Mouse (Mus musculus) testis, adult 2 months (tissue): ENCODE measurements around the gene Colgalt2. TPM values are rescaled to one million over a fixed set of nuclear protein-coding genes. Genes with fewer than 3 reads are reported as not detected.

Source experiments
- H3K27ac ChIP-seq: fragments of 200-500 bp; 2 replicates; pipeline ENCODE4 v1.5.1; 2012; ENCODE audit warnings: low read depth, low read length; ENCODE audit not compliant: control insufficient read depth, insufficient read depth
- H3K27me3 ChIP-seq: fragments of 200-500 bp; 2 replicates; pipeline ENCODE4 v1.6.1; 2012; ENCODE audit warnings: mild to moderate bottlenecking, low read length, moderate library complexity; ENCODE audit not compliant: control insufficient read depth, insufficient read depth
- H3K36me3 ChIP-seq: fragments of 200-500 bp; 2 replicates; pipeline ENCODE4 v1.6.1; 2012; ENCODE audit warnings: mild to moderate bottlenecking, low read length; ENCODE audit not compliant: control insufficient read depth, insufficient read depth
- H3K4me1 ChIP-seq: fragments of 200-500 bp; 2 replicates; pipeline ENCODE4 v1.6.1; 2012; ENCODE audit warnings: low read length; ENCODE audit not compliant: control insufficient read depth, insufficient read depth
- H3K4me3 ChIP-seq: fragments of 200-500 bp; 2 replicates; pipeline ENCODE4 v1.5.1; 2012; ENCODE audit warnings: low read depth, mild to moderate bottlenecking, low read length, moderate library complexity, mixed read lengths; ENCODE audit not compliant: control insufficient read depth
- CTCF ChIP-seq: fragments of 200-500 bp; IDR thresholded peaks from 2 replicates; pipeline ENCODE4 v1.5.1; 2012; ENCODE audit warnings: low read depth, mild to moderate bottlenecking, inconsistent platforms, low read length, moderate library complexity; ENCODE audit not compliant: control insufficient read depth, insufficient read depth, insufficient replicate concordance
- POLR2A ChIP-seq: fragments of 200-500 bp; IDR thresholded peaks from 2 replicates; pipeline ENCODE4 v1.6.1; 2012; ENCODE audit warnings: low read depth, mild to moderate bottlenecking, inconsistent platforms, low read length, moderate library complexity; ENCODE audit not compliant: control insufficient read depth
- polyA plus RNA-seq: library from polyadenylated mRNA; depleted of rRNA; stranded (reverse); fragments of >200 nt; gene quantifications from 2 replicates; pipeline ENCODE4 v1.2.3, GENCODE M21; 2012

Gene Colgalt2
- polyA plus RNA-seq, 1 experiment: 0.07 TPM

- H3K4me1 ChIP-seq: no peaks in the 10 kb centered on the region
- no peak overlapping the region for H3K27ac ChIP-seq
- no peaks in the 10 kb centered on the region for H3K27me3 ChIP-seq
- no peak overlapping the region for H3K4me3 ChIP-seq
- H3K36me3 ChIP-seq: no peaks in the 10 kb centered on the region; the same call in 1 of the 2 replicates
- no peak for TF ChIP-seq POLR2A
- peak; percentile 49; the same call in 1 of the 2 replicates for TF ChIP-seq CTCF
Observed at GRCm38 (mm10) chr1:152520798-152521575, 121.4 kb downstream of the Colgalt2 start.

DNA sequence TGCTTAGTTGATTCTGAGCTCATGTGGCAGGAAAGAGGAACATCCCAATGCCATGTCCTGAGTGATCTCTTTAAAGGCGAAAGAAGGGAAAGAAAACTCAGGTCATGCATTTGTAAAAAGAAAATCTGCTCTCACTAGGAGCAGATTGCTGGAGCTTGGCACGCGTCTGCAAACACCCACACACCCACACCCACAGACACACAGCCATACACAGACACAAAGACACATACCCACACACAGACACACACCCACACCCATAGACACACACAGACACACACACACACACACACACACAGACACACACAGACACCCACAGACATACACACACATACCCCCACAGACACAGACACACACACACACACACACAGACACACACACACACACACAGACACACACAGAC lies 122.6 kb downstream of the Colgalt2 start:
- Histone ChIP-seq H3K4me1 (no peaks in the 10 kb centered on the region; the same call in 1 of the 2 replicates), H3K4me3 (no peak overlapping the region), H3K27ac (peak overlapping the region; percentile 29; the same call in 1 of the 2 replicates), H3K27me3 (no peaks in the 10 kb centered on the region), H3K36me3 (no peaks in the 10 kb centered on the region; the same call in 1 of the 2 replicates)
- no peak for TF ChIP-seq CTCF
- no peak for TF ChIP-seq POLR2A

DNA sequence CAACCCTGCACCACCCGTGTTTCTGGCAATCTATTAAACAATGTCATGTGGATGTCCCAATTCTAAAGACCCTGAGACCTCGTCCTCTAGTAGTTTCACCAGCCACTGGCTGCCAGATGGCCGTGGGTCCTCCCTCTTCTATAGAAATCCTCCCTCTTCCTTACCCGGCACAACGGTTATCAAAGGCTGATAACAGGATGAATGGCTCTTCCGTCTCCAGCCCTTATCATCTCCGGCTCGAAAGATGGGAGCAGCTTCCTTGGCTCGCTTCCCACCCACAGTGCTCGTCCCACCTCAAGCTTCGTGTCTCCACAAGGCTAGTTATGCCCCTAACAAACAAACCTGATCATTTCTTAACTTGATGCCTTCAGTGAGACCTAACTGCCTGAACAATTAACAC lies 123.7 kb downstream of the Colgalt2 start:
- H3K36me3 ChIP-seq: no peaks in the 10 kb centered on the region; the same call in 1 of the 2 replicates
- TF ChIP-seq CTCF: no peak
- no peak for TF ChIP-seq POLR2A
- H3K4me1 ChIP-seq: no peaks in the 10 kb centered on the region; the same call in 1 of the 2 replicates

DNA sequence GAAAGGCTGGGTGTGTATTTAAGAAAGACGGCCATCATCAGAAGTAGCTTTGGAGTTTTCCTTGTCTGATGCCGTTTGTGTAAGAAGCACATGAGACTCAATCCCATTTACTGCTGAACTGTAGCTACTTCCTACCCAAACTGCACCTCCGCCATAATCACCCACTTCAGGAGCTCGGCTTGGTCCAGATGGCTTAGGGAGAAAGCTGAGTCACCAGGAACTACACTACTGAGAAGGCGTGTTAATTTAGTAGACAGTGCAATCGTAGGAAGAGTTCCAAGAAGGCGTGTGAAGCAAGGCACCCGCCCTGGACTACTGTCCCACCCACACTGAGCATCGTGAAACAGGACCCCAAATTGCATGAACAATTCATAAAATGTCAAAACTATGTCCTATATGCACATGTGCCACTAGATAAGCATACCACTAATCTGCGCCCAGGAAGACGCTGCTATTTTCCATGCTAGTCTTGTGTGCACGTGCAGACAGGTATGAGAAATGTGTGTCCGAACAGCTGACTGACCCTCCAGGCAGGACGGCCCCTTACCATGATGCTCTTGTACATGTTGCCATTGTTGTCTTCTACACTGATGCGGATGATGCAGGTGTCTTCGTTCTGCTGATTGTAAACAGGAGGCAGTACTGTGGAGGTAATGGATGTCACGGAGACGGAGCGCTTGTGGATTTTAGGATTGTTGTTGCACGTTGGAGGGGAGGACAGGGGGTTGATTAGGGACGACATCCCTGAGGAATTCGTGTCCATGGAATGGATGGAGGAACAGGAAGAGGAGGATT lies 124.7 kb downstream of the Colgalt2 start:
- Histone ChIP-seq H3K36me3 (no peaks in the 10 kb centered on the region; the same call in 1 of the 2 replicates), H3K4me3 (no peak overlapping the region), H3K27me3 (no peaks in the 10 kb centered on the region), H3K4me1 (no peaks in the 10 kb centered on the region; the same call in 1 of the 2 replicates), H3K27ac (0 out of 2 replicates have a peak overlapping the region, but pooled peaks have one; percentile 15)
- TF ChIP-seq CTCF: no peak
- no peak for TF ChIP-seq POLR2A

More for the DNA sequence above, 123.7 kb downstream of the Colgalt2 start:
- Histone ChIP-seq H3K27me3 (no peaks in the 10 kb centered on the region), H3K27ac (peak overlapping the region; percentile 14; the same call in 1 of the 2 replicates), H3K4me3 (no peak overlapping the region)

- TF ChIP-seq POLR2A (no peak), CTCF (no peak)
- Histone ChIP-seq H3K27ac (peak overlapping the region; percentile 0; the same call in 1 of the 2 replicates), H3K4me3 (no peak overlapping the region), H3K27me3 (no peaks in the 10 kb centered on the region), H3K36me3 (no peaks in the 10 kb centered on the region; the same call in 1 of the 2 replicates), H3K4me1 (no peaks in the 10 kb centered on the region; the same call in 1 of the 2 replicates)
Observed at GRCm38 (mm10) chr1:152524987-152525648, 125.5 kb downstream of the Colgalt2 start.

DNA sequence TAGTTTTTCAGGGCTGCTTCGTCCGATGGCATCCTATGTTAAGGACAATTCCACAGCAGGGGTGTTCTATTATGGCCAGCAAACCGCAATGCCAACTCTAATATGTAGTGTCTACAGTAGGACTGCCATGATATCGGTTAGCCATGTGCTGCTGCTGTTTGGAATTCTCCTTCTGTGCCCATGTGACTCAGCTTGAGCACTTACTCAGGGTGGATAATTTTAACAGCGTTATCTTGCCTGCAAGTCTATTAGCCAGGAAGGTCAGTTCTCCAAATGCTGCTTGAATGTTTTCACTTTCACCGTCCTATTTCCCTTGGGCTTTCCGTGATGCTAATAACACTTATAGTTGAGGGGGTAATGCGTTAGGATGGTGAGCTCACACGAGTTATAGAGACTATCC lies 126.5 kb downstream of the Colgalt2 start:
- Histone ChIP-seq H3K36me3 (no peaks in the 10 kb centered on the region; the same call in 1 of the 2 replicates), H3K27ac (no peak overlapping the region)

More for the DNA sequence above, 126.5 kb downstream of the Colgalt2 start:
- no peak for TF ChIP-seq CTCF
- no peak for TF ChIP-seq POLR2A
- Histone ChIP-seq H3K4me3 (no peak overlapping the region), H3K27me3 (no peaks in the 10 kb centered on the region), H3K4me1 (no peaks in the 10 kb centered on the region; the same call in 1 of the 2 replicates)
